Mouse (Mus musculus): ENCODE results near the gene Pkd2. TPM values are rescaled to one million over a fixed set of nuclear protein-coding genes. Genes with fewer than 3 reads are reported as not detected.

The Pkd2 gene
- 1 to 10 TPM in 1 of 2 experiments, under 1 TPM in 1; 0.16 to 2.0 TPM for polyA plus RNA-seq (2017; shearing (Covaris generic))

DNA sequence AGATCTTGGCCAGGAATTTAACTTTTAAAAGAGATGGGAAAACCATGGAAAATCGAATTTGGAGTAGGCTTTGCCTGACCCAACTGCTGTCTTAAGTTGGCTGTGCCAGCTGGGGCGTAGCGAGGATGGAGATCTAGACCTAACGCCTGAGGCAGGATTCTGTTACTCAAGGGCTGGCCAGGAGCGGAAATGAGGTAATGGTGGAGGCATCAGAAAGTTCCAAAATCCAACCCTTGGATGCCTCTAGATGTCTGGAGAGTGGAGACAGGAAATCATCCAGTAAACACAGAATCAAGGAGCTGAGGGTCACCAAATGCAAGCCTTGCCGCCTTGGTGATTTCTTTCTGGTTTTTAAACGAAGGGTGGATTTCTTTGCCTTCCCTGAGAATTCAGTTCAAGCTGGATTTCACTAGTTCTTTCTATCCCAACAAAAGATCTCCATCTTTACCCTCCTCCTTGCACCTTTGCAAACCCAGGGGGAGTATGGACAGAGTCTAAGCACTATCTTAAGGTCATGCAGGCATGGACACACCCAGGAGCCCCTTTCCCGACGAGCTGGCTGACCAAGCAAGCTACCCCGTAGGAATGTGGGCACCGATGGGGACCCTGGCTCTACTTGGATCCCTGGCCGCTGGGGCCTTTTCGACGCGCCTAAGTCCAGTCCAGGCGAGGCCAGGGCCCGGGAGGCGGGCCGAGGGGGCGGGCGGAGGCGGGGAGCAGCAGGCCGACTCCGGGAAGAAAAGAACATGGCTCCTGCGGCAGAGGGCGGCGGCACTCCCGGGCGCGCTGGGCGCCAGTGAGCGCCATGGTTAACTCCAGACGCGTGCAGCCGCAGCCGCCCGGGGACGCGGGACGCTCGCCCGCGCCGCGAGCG, at the start of gene Pkd2:
Pkd2 (plus strand) TSS at position 619 of the 874 bp plus-strand sequence.

DNA sequence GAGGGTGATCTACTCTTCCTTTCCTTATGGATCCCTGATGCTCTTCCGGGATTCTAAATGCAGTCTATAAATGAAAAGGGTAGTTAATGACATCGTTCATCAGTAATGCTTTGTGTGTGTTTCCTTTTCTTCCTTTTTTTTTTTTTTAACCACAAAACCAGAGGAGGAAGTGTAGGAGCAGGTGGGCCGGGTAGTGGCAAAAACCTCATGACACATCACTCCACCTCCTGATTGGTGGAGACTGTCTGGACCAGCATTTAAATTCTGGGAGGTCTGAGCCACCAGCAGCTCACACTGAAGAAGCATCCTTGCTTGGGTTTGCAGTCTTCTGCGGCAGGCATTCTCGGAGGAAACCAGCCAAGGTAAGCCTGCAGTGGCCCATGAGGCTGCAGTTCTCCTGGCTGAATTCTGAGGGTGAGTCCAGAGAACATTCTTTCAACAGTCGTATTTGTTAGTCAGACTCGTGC, 24.4 kb upstream of the Pkd2 start, which contains the start of gene Spp1:
Spp1 (plus strand) TSS at position 284 of the 467 bp plus-strand sequence.

GRCm38 (mm10) chr5:104508195-104508891, 49.1 kb downstream of the Pkd2 start, which contains the start of gene BC005561:
TSS of gene BC005561 (plus strand) at chr5:104508352.

Other genes with a start within 250 kb of the Pkd2 start
- under 1 TPM; 0.07 to 0.94 TPM for gene Ibsp, start 160.3 kb upstream of the Pkd2 start, polyA plus RNA-seq (2017; shearing (Covaris generic))
- not detected for gene Mepe, start 134.1 kb upstream of the Pkd2 start, polyA plus RNA-seq (2017; shearing (Covaris generic))
- gene Spp1, start 24.3 kb upstream of the Pkd2 start, polyA plus RNA-seq (2017; shearing (Covaris generic)), result under 1 TPM; 0.48 to 0.49 TPM
- 10 to 100 TPM in 1 of 2 experiments, 1 to 10 TPM in 1; 9.6 to 16.2 TPM for gene BC005561, start 48.9 kb downstream of the Pkd2 start, polyA plus RNA-seq (2017; shearing (Covaris generic))